In the genomic region with DNA sequence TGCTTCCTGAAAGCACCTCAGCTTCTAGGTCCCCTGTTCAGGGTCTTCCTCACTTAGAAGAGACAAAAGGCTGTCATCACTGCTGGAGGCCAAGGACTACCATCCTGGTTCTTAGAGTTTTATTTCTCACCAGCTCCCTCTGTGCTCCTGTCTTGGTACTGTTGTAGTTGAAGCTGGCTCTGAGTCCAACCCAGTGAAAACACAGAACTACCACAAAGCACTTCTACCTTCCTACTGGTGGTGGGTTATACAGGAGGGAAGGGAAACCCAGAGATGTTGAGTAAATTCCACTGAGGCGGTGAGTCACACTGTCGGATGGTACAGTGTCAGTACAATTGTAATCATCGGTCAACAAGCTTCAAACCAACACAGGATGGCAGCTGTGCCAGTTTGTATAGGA, we compare ENCODE assay signal across 31 mouse cellular contexts.
A peak's percentile ranks its signal among the peaks of the same experiment; 100 is the strongest.
DNase-seq lines count a peak whose midpoint lies in the region; ATAC-seq and TF ChIP-seq lines count a peak whose summit lies in the region.
"Had no signal": no experiment of that assay in that cellular context is flagged by ENCODE, and none has a peak within 500 bp of the region (broad histone marks: within the 10 kb centered on the region; RNA-seq: fewer than 3 reads in every experiment).

No protein-coding gene starts in this region.

- H3K4me3 ChIP-seq in left cerebral cortex, adult 2 months: no peak overlapping the region
- H3K4me3 ChIP-seq: erythroblast, embryonic 14.5 days; gastrocnemius, adult 2 months; heart, embryonic 10.5 days; heart, embryonic 15.5 days; hindbrain, embryonic 12.5 days; liver, embryonic 12.5 days; megakaryocyte, embryonic 14.5 days; stomach, embryonic 15.5 days had no signal

- no peak for DNase-seq in left cerebral cortex, adult 2 months (ENCODE audit: extremely low spot score in 1 of 2, low spot score in 2 of 2)
- DNase-seq in left cerebral cortex, adult 9 months (ENCODE audit: low spot score in 2 of 2): no peak
- DNase-seq in 416B (ENCODE audit: low read depth) (peak; percentile 49), R1 (ENCODE audit: low read depth, low spot score) (peak; percentile 54)
- no peak for DNase-seq in adrenal gland, adult 8-10 months
- DNase-seq: adrenal gland, postnatal 10 days; cerebellum, adult 11 months; cerebellum, adult 9-11 months; gastrocnemius, adult 2 months; heart, postnatal 36 days; kidney, adult 8-10 months; kidney, postnatal 4 days; layer of hippocampus, adult 9-11 months; left cerebral cortex, postnatal 4 days; liver, postnatal 0 days; lung, postnatal 14 days; midbrain, embryonic 14.5 days; thymus, postnatal 14 days had no signal

- no peak overlapping the region for H3K27ac ChIP-seq in left cerebral cortex, adult 2 months
- H3K27ac ChIP-seq: gastrocnemius, adult 2 months; heart, embryonic 10.5 days; heart, embryonic 15.5 days; hindbrain, embryonic 12.5 days; kidney, postnatal 0 days; liver, embryonic 12.5 days; stomach, embryonic 15.5 days had no signal

- peak; percentile 15; the same call in 1 of the 2 replicates for TF ChIP-seq CTCF in left cerebral cortex, adult 2 months (IDR thresholded peaks at IDR 0.05)

- intact Hi-C loops in left cerebral cortex, adult 2 months (cut with DNase I): no loop called here

- peak; percentile 84 for ATAC-seq in granulocyte monocyte progenitor cell, adult 5-6 weeks (replicated peaks; ENCODE audit: poor library complexity, severe bottlenecking)
- ATAC-seq in megakaryocyte-erythroid progenitor cell, adult 5-6 weeks (replicated peaks; ENCODE audit: low FRiP score, low TSS enrichment, poor library complexity, severe bottlenecking): no peak
- ATAC-seq: activated CD4-positive, CD25-positive, alpha-beta regulatory T cell, adult 4 months; forebrain, embryonic 16.5 days; intestine, embryonic 16.5 days; liver, embryonic 12.5 days; liver, postnatal 0 days had no signal

Comparison
In these comparisons a context has a peak if more than half of its experiments do, and no peak if none do; other contexts are left out.
1. DNase-seq: peak in 416B (single experiment) and R1 (single experiment); none in left cerebral cortex, adult 2 months (0 of 2), left cerebral cortex, adult 9 months (0 of 2) and adrenal gland, adult 8-10 months (single experiment).